8 mouse cellular contexts compared by ENCODE assay signal in genomic region chr8:123515540-123515897, GRCm38 (mm10). TPM values are rescaled to one million over a fixed set of nuclear protein-coding genes. Genes with fewer than 3 reads are reported as not detected.
DNase-seq lines count a peak whose midpoint lies in the region; ATAC-seq and TF ChIP-seq lines count a peak whose summit lies in the region.

No protein-coding gene starts in this region.

- H3K27ac ChIP-seq in kidney, embryonic 16.5 days (ENCODE audit: low read length), result no peak overlapping the region
- H3K27ac ChIP-seq in embryonic facial prominence, embryonic 13.5 days, result no peak overlapping the region
- peak overlapping the region; percentile 88 for H3K27ac ChIP-seq in hindbrain, embryonic 16.5 days (ENCODE audit: low read depth, low read length)
- H3K27ac ChIP-seq in midbrain, postnatal 0 days (ENCODE audit: low read depth, low read length), result peak overlapping the region; percentile 93

- no peak for TF ChIP-seq CTCF in midbrain, postnatal 0 days (IDR thresholded peaks at IDR 0.05)

- no peak for ATAC-seq in kidney, embryonic 16.5 days (ENCODE audit: low FRiP score, low TSS enrichment)
- ATAC-seq in embryonic facial prominence, embryonic 13.5 days (ENCODE audit: insufficient number of reproducible peaks, insufficient read depth, low FRiP score, low TSS enrichment, low read depth), result no peak
- ATAC-seq in hindbrain, embryonic 16.5 days, result no peak
- ATAC-seq in midbrain, postnatal 0 days (ENCODE audit: low FRiP score), result no peak

- peaks cover 20% of the 10 kb centered on the region for H3K4me1 ChIP-seq in kidney, embryonic 16.5 days (ENCODE audit: insufficient read depth, low read length)
- peaks cover 29% of the 10 kb centered on the region for H3K4me1 ChIP-seq in embryonic facial prominence, embryonic 13.5 days
- H3K4me1 ChIP-seq in hindbrain, embryonic 16.5 days (ENCODE audit: control insufficient read depth, insufficient read depth, low read depth, low read length), result peaks cover 32% of the 10 kb centered on the region
- peaks cover 11% of the 10 kb centered on the region for H3K4me1 ChIP-seq in midbrain, postnatal 0 days (ENCODE audit: insufficient read depth, low read length)

- H3K4me2 ChIP-seq in kidney, embryonic 16.5 days (replicated peaks; ENCODE audit: low read depth, low read length), result peak overlapping the region; percentile 98
- peak overlapping the region; percentile 97 for H3K4me2 ChIP-seq in embryonic facial prominence, embryonic 13.5 days
- H3K4me2 ChIP-seq in hindbrain, embryonic 16.5 days (ENCODE audit: low read length), result peak overlapping the region; percentile 62
- peak overlapping the region; percentile 76 for H3K4me2 ChIP-seq in midbrain, postnatal 0 days (ENCODE audit: low read depth, low read length, poor library complexity, severe bottlenecking)

- WGBS in kidney, embryonic 16.5 days, result 3% methylated on average over 11 of the region's 11 CpGs
- 2% methylated on average over 11 of the region's 11 CpGs for WGBS in embryonic facial prominence, embryonic 13.5 days
- WGBS in hindbrain, embryonic 16.5 days, result 0% methylated on average over 4 of the region's 11 CpGs
- 0% methylated on average over 11 of the region's 11 CpGs for WGBS in midbrain, postnatal 0 days

- H3K4me3 ChIP-seq in kidney, embryonic 16.5 days (ENCODE audit: low read length), result peak overlapping the region; percentile 69; the same call in 1 of the 2 replicates
- peak overlapping the region; percentile 72 for H3K4me3 ChIP-seq in embryonic facial prominence, embryonic 13.5 days
- peak overlapping the region; percentile 54 for H3K4me3 ChIP-seq in hindbrain, embryonic 16.5 days (ENCODE audit: low read length)
- H3K4me3 ChIP-seq in midbrain, postnatal 0 days (ENCODE audit: low read depth, low read length), result peak overlapping the region; percentile 90

- DNase-seq in kidney, postnatal 4 days, result no peak
- no peak for DNase-seq in midbrain, postnatal 0 days (ENCODE audit: low spot score)
- no peak for DNase-seq in c-Kit-positive CD71-positive TER-119-positive erythroid progenitor cells, embryonic 14.5 days (ENCODE audit: low spot score)
- no peak for DNase-seq in layer of hippocampus, postnatal 10 days (ENCODE audit: low spot score in 2 of 2)
- no peak for DNase-seq in urinary bladder, adult 2 months (ENCODE audit: low spot score)

- H3K9me3 ChIP-seq in kidney, embryonic 16.5 days (ENCODE audit: low read length), result no peaks in the 10 kb centered on the region
- H3K9me3 ChIP-seq in embryonic facial prominence, embryonic 13.5 days, result no peaks in the 10 kb centered on the region
- H3K9me3 ChIP-seq in hindbrain, embryonic 16.5 days (ENCODE audit: control insufficient read depth, low read length), result no peaks in the 10 kb centered on the region
- H3K9me3 ChIP-seq in midbrain, postnatal 0 days (ENCODE audit: low read length), result no peaks in the 10 kb centered on the region

- no peak overlapping the region for H3K9ac ChIP-seq in kidney, embryonic 16.5 days (replicated peaks; ENCODE audit: low read length)
- no peak overlapping the region for H3K9ac ChIP-seq in embryonic facial prominence, embryonic 13.5 days
- peak overlapping the region; percentile 86 for H3K9ac ChIP-seq in hindbrain, embryonic 16.5 days (ENCODE audit: low read depth, low read length)
- H3K9ac ChIP-seq in midbrain, postnatal 0 days (replicated peaks; ENCODE audit: low read length, poor library complexity, severe bottlenecking), result peak overlapping the region; percentile 91; the same call in 1 of the 2 replicates

- peaks cover 36% of the 10 kb centered on the region for H3K27me3 ChIP-seq in kidney, embryonic 16.5 days (ENCODE audit: insufficient read depth, low read length)
- H3K27me3 ChIP-seq in embryonic facial prominence, embryonic 13.5 days, result peaks cover 50% of the 10 kb centered on the region
- H3K27me3 ChIP-seq in hindbrain, embryonic 16.5 days (replicated peaks; ENCODE audit: control insufficient read depth, insufficient read depth, low read length), result no peaks in the 10 kb centered on the region
- no peaks in the 10 kb centered on the region for H3K27me3 ChIP-seq in midbrain, postnatal 0 days (ENCODE audit: insufficient read depth, low read length)

- H3K36me3 ChIP-seq in kidney, embryonic 16.5 days (ENCODE audit: insufficient read depth, low read length), result 0 out of 2 replicates have a peak, but pooled peaks cover 2% of the 10 kb centered on the region
- H3K36me3 ChIP-seq in embryonic facial prominence, embryonic 13.5 days, result peaks cover under 1% of the 10 kb centered on the region
- peaks cover under 1% of the 10 kb centered on the region; the same call in 1 of the 2 replicates for H3K36me3 ChIP-seq in hindbrain, embryonic 16.5 days (ENCODE audit: control insufficient read depth, insufficient read depth, low read length)
- peaks cover 2% of the 10 kb centered on the region; the same call in 1 of the 2 replicates for H3K36me3 ChIP-seq in midbrain, postnatal 0 days (ENCODE audit: insufficient read depth, low read length)

RNA-seq across cellular contexts. Expression of gene Dbndd1, which starts 0.3 kb away (rescaled TPM):
- polyA plus RNA-seq in kidney, embryonic 16.5 days (2015; fragmentation: Nextera tagmentation; extraction: Ambion mirVana), result 4.1 and 4.3 TPM in 2 replicates
- 5.3 and 6.0 TPM in 2 replicates for polyA plus RNA-seq in embryonic facial prominence, embryonic 13.5 days (2015; fragmentation: Nextera tagmentation; extraction: Ambion mirVana)
- polyA plus RNA-seq in hindbrain, embryonic 16.5 days (2015; fragmentation: Nextera tagmentation; extraction: Ambion mirVana), result 85.6 and 88.2 TPM in 2 replicates
- total RNA-seq in midbrain, postnatal 0 days (2014; rRNA removed), result 96.0 and 101 TPM in 2 replicates
- polyA plus RNA-seq in midbrain, postnatal 0 days (2015; fragmentation: Nextera tagmentation; extraction: Ambion mirVana), result 69.6 and 74.9 TPM in 2 replicates
- total RNA-seq in layer of hippocampus, postnatal 10 days (2021), result 10 to 100 TPM; 13.2 to 16.3 TPM
- 1.0 and 1.1 TPM in 2 replicates for polyA plus RNA-seq in urinary bladder, adult 2 months (2012; rRNA removed)

RNA-seq across cellular contexts. Expression of gene Gas8, which starts 3.1 kb away (rescaled TPM):
- 38.5 and 39.6 TPM in 2 replicates for polyA plus RNA-seq in kidney, embryonic 16.5 days (2015; fragmentation: Nextera tagmentation; extraction: Ambion mirVana)
- 36.5 and 38.5 TPM in 2 replicates for polyA plus RNA-seq in embryonic facial prominence, embryonic 13.5 days (2015; fragmentation: Nextera tagmentation; extraction: Ambion mirVana)
- polyA plus RNA-seq in hindbrain, embryonic 16.5 days (2015; fragmentation: Nextera tagmentation; extraction: Ambion mirVana), result 40.9 and 44.1 TPM in 2 replicates
- 21.4 and 28.8 TPM in 2 replicates for total RNA-seq in midbrain, postnatal 0 days (2014; rRNA removed)
- polyA plus RNA-seq in midbrain, postnatal 0 days (2015; fragmentation: Nextera tagmentation; extraction: Ambion mirVana), result 42.8 and 43.9 TPM in 2 replicates
- 10 to 100 TPM; 39.9 to 43.0 TPM for total RNA-seq in layer of hippocampus, postnatal 10 days (2021)
- 19.0 and 20.0 TPM in 2 replicates for polyA plus RNA-seq in urinary bladder, adult 2 months (2012; rRNA removed)

RNA-seq across cellular contexts. Expression of gene Afg3l1, which starts 37.8 kb away (rescaled TPM):
- polyA plus RNA-seq in kidney, embryonic 16.5 days (2015; fragmentation: Nextera tagmentation; extraction: Ambion mirVana), result 59.4 and 65.9 TPM in 2 replicates
- 52.8 and 54.4 TPM in 2 replicates for polyA plus RNA-seq in embryonic facial prominence, embryonic 13.5 days (2015; fragmentation: Nextera tagmentation; extraction: Ambion mirVana)
- polyA plus RNA-seq in hindbrain, embryonic 16.5 days (2015; fragmentation: Nextera tagmentation; extraction: Ambion mirVana), result 48.7 and 57.4 TPM in 2 replicates
- 15.0 and 22.1 TPM in 2 replicates for total RNA-seq in midbrain, postnatal 0 days (2014; rRNA removed)
- 40.8 and 43.5 TPM in 2 replicates for polyA plus RNA-seq in midbrain, postnatal 0 days (2015; fragmentation: Nextera tagmentation; extraction: Ambion mirVana)
- 10 to 100 TPM; 36.9 to 40.2 TPM for total RNA-seq in layer of hippocampus, postnatal 10 days (2021)
- 22.3 and 23.5 TPM in 2 replicates for polyA plus RNA-seq in urinary bladder, adult 2 months (2012; rRNA removed)

Comparison
In these comparisons a context has a peak if more than half of its experiments do, and no peak if none do; other contexts are left out.
1. H3K27ac ChIP-seq: peak in hindbrain, embryonic 16.5 days (single experiment) and midbrain, postnatal 0 days (single experiment); none in kidney, embryonic 16.5 days (single experiment) and embryonic facial prominence, embryonic 13.5 days (single experiment).
2. H3K9ac ChIP-seq: peak in hindbrain, embryonic 16.5 days (single experiment) and midbrain, postnatal 0 days (single experiment); none in kidney, embryonic 16.5 days (single experiment) and embryonic facial prominence, embryonic 13.5 days (single experiment).
3. RNA of gene Dbndd1, which starts 0.3 kb away (polyA plus RNA-seq): 85.6 to 88.2 TPM in hindbrain, embryonic 16.5 days and 69.6 to 74.9 TPM in midbrain, postnatal 0 days; 5.3 to 6.0 TPM in embryonic facial prominence, embryonic 13.5 days, 4.1 to 4.3 TPM in kidney, embryonic 16.5 days and 1.0 to 1.1 TPM in urinary bladder, adult 2 months; every median in the first group is over 10 times any median in the second.
4. Peak in every context shown above with its lines, with median percentiles within 50 percentile points of each other: H3K4me2 ChIP-seq and H3K4me3 ChIP-seq.